Mouse (Mus musculus) granulocyte monocyte progenitor cell, adult 5-6 weeks (primary cell): ENCODE measurements around the gene Tiparp. TPM values are rescaled to one million over a fixed set of nuclear protein-coding genes. Genes with fewer than 3 reads are reported as not detected.

Experiments
- ATAC-seq: replicated peaks from 2 replicates; pipeline ENCODE4 v1.8.0; 2016; ENCODE audit warnings: mild to moderate bottlenecking, moderate TSS enrichment, inconsistent platforms; ENCODE audit not compliant: poor library complexity, severe bottlenecking
- total RNA-seq, 2 experiments: library from RNA; stranded (forward) in 1 of 2; stranded (reverse) in 1 of 2; fragments of 200-712, 200-1000 nt in 1 of 2; fragments of >200 nt in 1 of 2; fragmentation: Nextera tagmentation in 1 of 2; gene quantifications; 2 replicates each; pipeline ENCODE4 v1.2.3; 2014 to 2017

The Tiparp gene
- total RNA-seq, 2 experiments from 2014 or later = 10.0 to 30.0 TPM

- peak; percentile 51 for ATAC-seq
Measured at GRCm38 (mm10) chr3:65528614-65529470, 632 bp downstream of the Tiparp start.

GRCm38 (mm10) chr3:65529471-65530215 lies 1.4 kb downstream of the Tiparp start:
- ATAC-seq = peak; percentile 23

GRCm38 (mm10) chr3:65533014-65533413 lies 4.8 kb downstream of the Tiparp start:
- no peak for ATAC-seq

- peak; percentile 22; the same call in 1 of the 2 replicates for ATAC-seq
Measured at GRCm38 (mm10) chr3:65533598-65533997, 5.4 kb downstream of the Tiparp start.

- ATAC-seq = no peak
Measured at GRCm38 (mm10) chr3:65534488-65534887, 6.3 kb downstream of the Tiparp start.

- no peak for ATAC-seq
Measured at GRCm38 (mm10) chr3:65535087-65535761, 7.0 kb downstream of the Tiparp start.

GRCm38 (mm10) chr3:65537288-65537687 lies 9.1 kb downstream of the Tiparp start:
- no peak for ATAC-seq

- ATAC-seq = no peak
Measured at GRCm38 (mm10) chr3:65540906-65541551, 12.8 kb downstream of the Tiparp start.

- 0 out of 2 replicates have a peak, but pooled peaks have one; percentile 30 for ATAC-seq
Measured at GRCm38 (mm10) chr3:65541552-65541935, 13.3 kb downstream of the Tiparp start.

- peak; percentile 92 for ATAC-seq
Measured at GRCm38 (mm10) chr3:65549785-65550184, 21.6 kb downstream of the Tiparp start.

- peak; percentile 87 for ATAC-seq
Measured at GRCm38 (mm10) chr3:65551065-65551464, 22.9 kb downstream of the Tiparp start.

GRCm38 (mm10) chr3:65554633-65555032 lies 26.4 kb downstream of the Tiparp start:
- no peak for ATAC-seq

- ATAC-seq = no peak
Measured at GRCm38 (mm10) chr3:65558679-65559078, 30.5 kb downstream of the Tiparp start.

GRCm38 (mm10) chr3:65562212-65562611 lies 34.0 kb downstream of the Tiparp start:
- ATAC-seq = no peak

- no peak for ATAC-seq
Measured at GRCm38 (mm10) chr3:65562694-65563093, 34.5 kb downstream of the Tiparp start.

GRCm38 (mm10) chr3:65563926-65564624 lies 35.9 kb downstream of the Tiparp start:
- no peak for ATAC-seq

GRCm38 (mm10) chr3:65565632-65566300 lies 37.6 kb downstream of the Tiparp start:
- no peak for ATAC-seq

- no peak for ATAC-seq
Measured at GRCm38 (mm10) chr3:65569941-65570340, 41.7 kb downstream of the Tiparp start.

GRCm38 (mm10) chr3:65573516-65573915 lies 45.3 kb downstream of the Tiparp start:
- no peak for ATAC-seq
